Mouse (Mus musculus) hindbrain, embryonic 11.5 days (tissue): ENCODE results near the gene Ahcyl1. TPM values are rescaled to one million over a fixed set of nuclear protein-coding genes. Genes with fewer than 3 reads are reported as not detected.
A peak's percentile ranks its signal among the peaks of the same experiment; 100 is the strongest.

ENCODE experiments used
- ATAC-seq: fragments of 200-750 bp; cut with Nextera tagmentation; 2 replicates; pipeline ENCODE4 v1.8.0; 2017; ENCODE audit warnings: mild to moderate bottlenecking, moderate TSS enrichment, moderate library complexity; ENCODE audit not compliant: low FRiP score
- DNase-seq: peaks from one replicate; pipeline ENCODE4 v3.0.0-alpha.2; 2015; ENCODE audit warnings: low spot score
- H3K27ac ChIP-seq: fragments of 300-500 bp; sonication (generic); 2 replicates; pipeline ENCODE4 v1.5.1; 2014; ENCODE audit warnings: mild to moderate bottlenecking, low read depth, low read length
- H3K27me3 ChIP-seq: fragments of 300-500 bp; sonication (generic); 2 replicates; pipeline ENCODE4 v1.6.1; 2014; ENCODE audit warnings: mild to moderate bottlenecking, low read length, moderate library complexity, mixed read lengths; ENCODE audit not compliant: control insufficient read depth, insufficient read depth
- H3K36me3 ChIP-seq: fragments of 300-500 bp; sonication (generic); 2 replicates; pipeline ENCODE4 v1.6.1; 2014; ENCODE audit warnings: mild to moderate bottlenecking, low read length, moderate library complexity, mixed read lengths; ENCODE audit not compliant: control insufficient read depth, insufficient read depth
- H3K4me1 ChIP-seq: fragments of 300-500 bp; sonication (generic); replicated peaks from 2 replicates; pipeline ENCODE4 v1.6.1; 2014; ENCODE audit warnings: low read length, mixed read lengths; ENCODE audit not compliant: control insufficient read depth, insufficient read depth
- H3K4me2 ChIP-seq: fragments of 300-500 bp; sonication (generic); replicated peaks from 2 replicates; pipeline ENCODE4 v1.6.1; 2014; ENCODE audit warnings: mild to moderate bottlenecking, low read depth, low read length
- H3K4me3 ChIP-seq: fragments of 300-500 bp; sonication (generic); 2 replicates; pipeline ENCODE4 v1.5.1; 2014; ENCODE audit warnings: low read depth, low read length
- H3K9ac ChIP-seq: fragments of 300-500 bp; sonication (generic); 2 replicates; pipeline ENCODE4 v1.6.1; 2014; ENCODE audit warnings: low read depth, low read length
- H3K9me3 ChIP-seq: fragments of 300-500 bp; sonication (generic); 2 replicates; pipeline ENCODE4 v1.6.1; 2016; ENCODE audit warnings: low read length; ENCODE audit not compliant: control insufficient read depth
- WGBS: fragments of 180-500 bp; shearing (Covaris S2); extraction: QIAGEN DNeasy Blood & Tissue Kit; methylation state at CpG from one replicate; pipeline ENCODE4 v1.1.7; 2014; 5-methylcytosine and 5-hydroxymethylcytosine counted together
- polyA plus RNA-seq: library from polyadenylated mRNA; unstranded; fragments of >200 nt; fragmentation: Nextera tagmentation; extraction: Ambion mirVana; gene quantifications from 2 replicates; pipeline ENCODE4 v1.2.1, GENCODE M21; 2014

Gene Ahcyl1
- polyA plus RNA-seq, 1 experiment from 2014 or later: 117 TPM

DNA sequence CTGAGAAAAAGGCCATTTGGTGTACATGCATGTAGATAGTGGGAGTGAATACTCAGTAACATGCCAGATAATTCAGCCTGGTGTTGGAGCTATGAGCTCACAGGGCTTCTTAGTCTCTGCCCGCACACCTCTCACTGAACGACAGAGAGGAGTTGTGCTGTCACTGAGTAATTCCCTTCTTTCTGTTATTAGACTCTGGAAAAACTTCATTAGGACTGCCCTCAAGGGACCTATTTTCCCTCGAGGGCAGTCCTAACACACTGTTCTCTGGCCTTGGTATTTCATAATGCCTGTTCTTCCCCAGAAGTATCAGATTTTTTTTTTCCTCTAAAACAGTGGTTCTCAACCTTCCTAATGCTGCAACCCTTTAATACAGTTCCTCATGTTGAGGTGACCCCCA, 15.7 kb upstream of the Ahcyl1 start:
- Histone ChIP-seq H3K27ac (no peak overlapping the region), H3K4me2 (no peak overlapping the region), H3K4me3 (no peak overlapping the region), H3K9me3 (no peaks in the 10 kb centered on the region), H3K9ac (no peak overlapping the region), H3K4me1 (no peaks in the 10 kb centered on the region), H3K36me3 (no peaks in the 10 kb centered on the region), H3K27me3 (no peaks in the 10 kb centered on the region)
- ATAC-seq (no peak), DNase-seq (no peak)
- WGBS: 74% methylated on average over 3 of the region's 3 CpGs

DNA sequence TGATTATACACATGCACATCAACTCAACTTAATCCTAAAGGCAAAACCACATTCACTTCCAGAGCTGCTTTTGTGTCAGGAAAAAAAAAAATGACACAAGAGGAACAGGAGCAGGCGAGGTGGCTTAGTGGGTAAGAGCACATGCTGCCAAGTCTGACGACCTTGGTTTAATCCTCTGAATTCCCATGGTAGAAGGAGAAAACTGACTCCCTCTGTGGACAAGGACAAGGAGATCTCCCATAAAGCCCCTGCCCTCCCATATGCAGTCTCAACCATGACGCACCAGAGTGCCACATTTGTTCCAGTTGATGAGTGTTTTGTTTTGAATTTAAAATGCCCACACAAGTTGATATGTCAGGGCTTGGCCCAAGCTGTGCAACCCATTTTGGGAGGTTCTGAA, 12.8 kb upstream of the Ahcyl1 start:
- no peak overlapping the region for H3K27ac ChIP-seq
- no peaks in the 10 kb centered on the region for H3K27me3 ChIP-seq
- WGBS: 67% methylated on average over 3 of the region's 3 CpGs
- H3K4me3 ChIP-seq: no peak overlapping the region
- H3K4me1 ChIP-seq: no peaks in the 10 kb centered on the region
- DNase-seq (no peak), ATAC-seq (no peak)
- no peak overlapping the region for H3K4me2 ChIP-seq
- H3K36me3 ChIP-seq: no peaks in the 10 kb centered on the region
- H3K9ac ChIP-seq: no peak overlapping the region
- no peaks in the 10 kb centered on the region for H3K9me3 ChIP-seq

DNA sequence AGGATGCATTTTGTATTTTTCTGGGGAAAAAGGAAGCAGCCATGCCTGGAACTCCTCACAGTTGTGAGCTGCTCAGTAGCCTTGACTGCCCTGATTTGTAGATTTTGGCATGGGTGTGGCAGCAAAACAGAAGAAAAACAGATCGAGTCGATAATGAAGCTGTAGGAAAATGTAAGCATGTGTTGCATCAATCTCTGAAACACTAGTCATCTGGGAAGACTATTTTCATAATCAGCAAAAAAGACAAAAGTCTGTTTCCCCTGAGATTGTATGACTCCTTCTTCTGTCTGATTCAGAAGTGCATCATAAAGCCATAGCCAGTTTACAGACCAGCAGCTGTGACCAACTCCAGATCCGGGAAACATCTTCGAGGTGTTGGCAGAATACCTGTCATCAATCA, 10.9 kb upstream of the Ahcyl1 start:
- Histone ChIP-seq H3K4me3 (no peak overlapping the region), H3K36me3 (no peaks in the 10 kb centered on the region), H3K9ac (no peak overlapping the region), H3K27me3 (no peaks in the 10 kb centered on the region), H3K27ac (no peak overlapping the region), H3K4me1 (no peaks in the 10 kb centered on the region), H3K4me2 (no peak overlapping the region), H3K9me3 (no peaks in the 10 kb centered on the region)
- ATAC-seq (no peak), DNase-seq (no peak)
- 87% methylated on average over 4 of the region's 4 CpGs for WGBS

DNA sequence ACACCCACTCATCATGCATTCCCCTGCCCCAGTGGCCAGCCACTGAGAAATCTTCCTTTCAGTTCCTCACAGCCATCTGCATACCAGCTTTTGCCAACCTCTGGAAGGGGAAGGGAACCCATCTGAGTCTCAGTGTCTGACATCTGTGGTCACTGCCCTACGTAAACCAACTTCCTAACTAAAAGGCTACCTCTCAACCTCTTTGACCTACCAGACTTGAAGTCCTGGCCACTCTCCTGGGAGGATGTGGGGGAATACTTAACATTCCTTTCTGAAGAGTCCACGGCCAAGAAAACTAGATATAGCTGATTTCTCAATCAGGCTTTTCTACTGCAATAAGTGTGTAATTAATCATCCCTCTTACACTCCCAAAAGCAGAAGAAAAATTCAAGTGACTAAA, 9.8 kb upstream of the Ahcyl1 start:
- ATAC-seq (no peak), DNase-seq (no peak)
- 47% methylated on average over 2 of the region's 2 CpGs for WGBS
- H3K9ac ChIP-seq: no peak overlapping the region
- H3K27ac ChIP-seq: no peak overlapping the region
- no peaks in the 10 kb centered on the region for H3K9me3 ChIP-seq
- no peaks in the 10 kb centered on the region for H3K4me1 ChIP-seq
- no peaks in the 10 kb centered on the region for H3K36me3 ChIP-seq
- H3K4me2 ChIP-seq: no peak overlapping the region
- no peak overlapping the region for H3K4me3 ChIP-seq
- H3K27me3 ChIP-seq: no peaks in the 10 kb centered on the region

DNA sequence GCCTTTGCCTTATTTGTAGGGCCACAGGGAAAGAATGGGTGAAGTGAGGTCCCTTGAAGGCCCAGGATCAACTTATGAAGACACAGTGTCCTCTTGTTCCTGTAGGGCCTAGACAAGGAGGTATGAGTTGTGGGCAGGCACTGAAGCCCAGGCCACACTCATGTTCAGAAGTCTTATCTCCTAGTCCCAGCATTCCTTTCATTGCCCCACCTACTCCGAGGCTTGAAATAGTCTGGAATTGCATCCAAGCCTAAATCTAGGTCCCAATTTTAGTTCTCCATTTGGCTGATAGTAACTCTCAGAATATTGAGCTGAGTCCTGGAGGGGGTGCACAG, 8.0 kb upstream of the Ahcyl1 start:
- Histone ChIP-seq H3K4me1 (no peaks in the 10 kb centered on the region), H3K36me3 (no peaks in the 10 kb centered on the region), H3K9ac (no peak overlapping the region), H3K9me3 (no peaks in the 10 kb centered on the region), H3K4me2 (no peak overlapping the region), H3K4me3 (no peak overlapping the region), H3K27me3 (no peaks in the 10 kb centered on the region), H3K27ac (no peak overlapping the region)
- DNase-seq: no peak
- no peak for ATAC-seq
- 81% methylated on average over 1 of the region's 1 CpGs for WGBS

DNA sequence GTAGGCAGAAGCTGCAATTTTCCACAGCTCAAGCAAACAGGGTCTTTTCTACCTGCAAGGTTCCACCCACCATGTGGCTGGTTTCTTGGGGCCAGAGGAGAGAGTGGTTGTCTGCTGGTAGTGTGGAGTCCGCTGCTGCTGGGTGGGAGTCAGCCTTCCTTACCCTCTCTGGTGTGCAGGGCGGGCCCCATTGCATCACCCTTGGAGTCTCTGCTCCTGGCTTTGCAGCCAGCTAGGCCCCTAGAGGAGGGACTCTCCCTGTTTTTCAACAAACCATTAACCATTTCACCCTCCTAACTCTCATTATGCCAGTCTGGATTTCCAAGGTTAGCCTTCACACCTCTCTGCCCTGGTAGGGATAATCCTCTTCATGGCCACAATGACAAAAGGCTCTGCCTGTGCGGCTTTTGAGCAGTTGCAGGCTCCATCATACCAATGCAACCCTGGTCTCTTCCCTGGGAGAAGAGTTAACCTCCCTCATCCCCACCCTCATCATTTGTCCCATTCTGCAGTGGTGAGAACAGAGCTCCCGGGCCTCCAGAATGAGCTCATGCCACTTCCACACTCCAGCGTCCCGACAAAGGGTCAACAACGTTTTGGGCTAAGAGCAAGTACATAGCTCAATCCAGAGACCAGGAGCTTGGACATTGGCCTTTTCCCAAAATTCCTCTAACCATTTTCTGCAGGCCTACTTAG, 7.5 kb upstream of the Ahcyl1 start:
- Histone ChIP-seq H3K9ac (no peak overlapping the region), H3K4me2 (no peak overlapping the region), H3K36me3 (no peaks in the 10 kb centered on the region), H3K27ac (no peak overlapping the region), H3K4me1 (no peaks in the 10 kb centered on the region), H3K9me3 (no peaks in the 10 kb centered on the region), H3K27me3 (no peaks in the 10 kb centered on the region), H3K4me3 (no peak overlapping the region)
- WGBS: 85% methylated on average over 7 of the region's 7 CpGs
- ATAC-seq: no peak
- DNase-seq: no peak

DNA sequence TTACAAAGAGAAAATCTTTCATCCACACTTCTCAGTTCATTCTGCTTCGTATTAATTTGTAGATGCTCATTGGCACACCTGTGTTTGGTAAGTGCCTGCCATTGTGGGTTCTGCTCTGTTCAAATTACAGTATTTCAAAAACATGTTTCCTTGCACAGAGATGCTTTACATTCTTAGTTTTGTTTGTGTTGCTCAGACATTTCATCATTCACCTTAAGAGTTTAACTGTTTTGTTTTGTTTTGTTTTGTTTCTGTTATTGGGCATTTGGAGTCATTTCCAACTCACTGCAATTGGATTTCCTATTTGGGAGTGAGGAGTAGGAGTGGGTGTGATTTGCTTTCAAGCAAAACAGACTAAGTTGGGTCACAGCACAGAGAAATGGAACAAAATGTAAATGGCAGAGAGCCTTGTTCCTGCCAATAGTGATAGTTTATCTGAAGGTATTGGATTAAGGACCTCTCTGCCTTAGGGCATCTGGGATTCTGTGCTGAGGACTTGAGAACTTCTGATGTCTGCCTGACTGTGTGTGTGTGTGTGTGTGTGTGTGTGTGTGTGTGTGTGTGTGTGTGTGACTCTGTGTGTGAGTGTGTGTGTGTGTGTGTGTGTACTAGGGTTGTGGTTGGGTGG, 5.5 kb upstream of the Ahcyl1 start:
- no peaks in the 10 kb centered on the region for H3K4me1 ChIP-seq
- H3K4me3 ChIP-seq: no peak overlapping the region
- H3K9me3 ChIP-seq: no peaks in the 10 kb centered on the region
- H3K27ac ChIP-seq: no peak overlapping the region
- no peak for ATAC-seq
- no peaks in the 10 kb centered on the region for H3K27me3 ChIP-seq
- 78% methylated on average over 1 of the region's 1 CpGs for WGBS
- no peak overlapping the region for H3K4me2 ChIP-seq
- no peak overlapping the region for H3K9ac ChIP-seq
- DNase-seq: no peak
- no peaks in the 10 kb centered on the region for H3K36me3 ChIP-seq

DNA sequence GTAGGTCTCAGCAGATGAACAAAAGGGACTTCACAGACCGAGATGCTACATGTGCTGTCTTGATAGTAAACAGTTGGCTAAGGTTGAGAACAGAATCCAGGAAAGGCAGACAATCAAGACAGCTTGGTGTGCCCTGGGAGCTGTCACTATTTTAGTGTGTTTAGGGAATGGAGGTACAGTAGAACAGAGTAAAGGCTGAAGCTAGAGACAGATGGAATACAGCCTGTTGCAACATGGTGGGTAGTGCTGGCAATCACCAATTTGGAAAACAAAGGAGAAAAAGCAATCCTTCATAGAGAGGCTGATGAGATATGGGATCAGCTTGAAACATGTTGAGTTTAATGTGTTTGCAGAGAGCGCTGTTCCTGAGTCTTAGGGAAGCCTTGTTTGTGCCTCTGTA, 4.3 kb upstream of the Ahcyl1 start:
- no peak for ATAC-seq
- Histone ChIP-seq H3K27ac (no peak overlapping the region), H3K9me3 (no peaks in the 10 kb centered on the region), H3K4me1 (no peaks in the 10 kb centered on the region), H3K36me3 (no peaks in the 10 kb centered on the region), H3K9ac (no peak overlapping the region), H3K4me3 (no peak overlapping the region), H3K4me2 (no peak overlapping the region), H3K27me3 (no peaks in the 10 kb centered on the region)
- WGBS: 88% methylated on average over 2 of the region's 2 CpGs
- DNase-seq: no peak

DNA sequence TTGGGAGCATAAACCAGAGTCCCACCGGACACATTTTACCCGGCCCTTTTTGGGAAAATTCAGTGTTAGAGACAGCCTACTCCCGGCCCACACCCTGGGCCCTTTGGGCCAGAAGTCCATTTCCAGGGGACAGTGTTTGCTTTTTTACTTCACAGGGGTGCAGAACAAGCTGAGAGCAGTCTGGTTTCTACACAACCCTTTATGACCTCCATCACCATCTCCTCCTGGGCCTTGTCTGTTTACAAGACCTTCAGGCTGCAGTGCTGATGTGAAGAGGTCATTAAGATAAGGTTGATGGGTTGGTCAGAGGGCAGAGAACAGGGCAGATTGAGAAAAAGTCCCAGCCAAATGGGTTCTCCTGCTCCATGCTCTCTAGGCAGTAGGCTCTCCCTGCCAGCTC, 550 bp upstream of the Ahcyl1 start:
- no peak for DNase-seq
- H3K9me3 ChIP-seq: no peaks in the 10 kb centered on the region
- no peaks in the 10 kb centered on the region for H3K27me3 ChIP-seq
- 0 out of 2 replicates have a peak, but pooled peaks cover 2% of the 10 kb centered on the region for H3K4me1 ChIP-seq
- ATAC-seq: peak; percentile 61
- no peak overlapping the region for H3K4me2 ChIP-seq
- no peaks in the 10 kb centered on the region for H3K36me3 ChIP-seq
- H3K9ac ChIP-seq: no peak overlapping the region
- no peak overlapping the region for H3K27ac ChIP-seq
- WGBS: 42% methylated on average over 3 of the region's 3 CpGs
- 0 out of 2 replicates have a peak overlapping the region, but pooled peaks have one; percentile 1 for H3K4me3 ChIP-seq
